Mouse (Mus musculus) Patski (cell line): Measurements from ENCODE around the gene Commd7. TPM values are rescaled to one million over a fixed set of nuclear protein-coding genes. Genes with fewer than 3 reads are reported as not detected.

Experiments
- ATAC-seq: fragments of 100-300 bp; one replicate; pipeline ENCODE4 v1.8.0; 2021
- CTCF ChIA-PET: fragments of 350-600 bp; sonication (Branson Sonifier 250); formaldehyde crosslinking; loops from one replicate; lab custom pipeline; 2022; ENCODE audit warnings: inconsistent platforms; lab: Charles Lee
- POLR2A ChIA-PET: fragments of 350-600 bp; sonication (Branson Sonifier 250); formaldehyde crosslinking; loops from one replicate; lab custom pipeline; 2022; ENCODE audit warnings: antibody characterized with exemption, inconsistent platforms; lab: Charles Lee
- DNase-seq: peaks from one replicate; pipeline ENCODE4 v3.0.0-alpha.2; 2011; ENCODE audit warnings: low read depth, low spot score
- H3K27me3 ChIP-seq: fragments of 371-371 bp; one replicate; pipeline ENCODE4 v1.5.1; 2021
- CTCF ChIP-seq: fragments of 100-300 bp; IDR thresholded peaks from one replicate; pipeline ENCODE4 v1.5.1; 2021
- in situ Hi-C: fragments of 300-500 bp; cut with MboI; formaldehyde crosslinking; loops from 3 replicates; pipeline ENCODE4 v1.11.1; 2018; ENCODE audit warnings: low pct_unique_long_range_greater_than_20kb, mixed read lengths
- polyA plus RNA-seq: library from polyadenylated mRNA; unstranded; gene quantifications from one replicate; pipeline ENCODE4 v1.2.3, GENCODE M21; 2021

Commd7 gene
- polyA plus RNA-seq, 1 experiment from 2014 or later, result 36.7 TPM

DNA sequence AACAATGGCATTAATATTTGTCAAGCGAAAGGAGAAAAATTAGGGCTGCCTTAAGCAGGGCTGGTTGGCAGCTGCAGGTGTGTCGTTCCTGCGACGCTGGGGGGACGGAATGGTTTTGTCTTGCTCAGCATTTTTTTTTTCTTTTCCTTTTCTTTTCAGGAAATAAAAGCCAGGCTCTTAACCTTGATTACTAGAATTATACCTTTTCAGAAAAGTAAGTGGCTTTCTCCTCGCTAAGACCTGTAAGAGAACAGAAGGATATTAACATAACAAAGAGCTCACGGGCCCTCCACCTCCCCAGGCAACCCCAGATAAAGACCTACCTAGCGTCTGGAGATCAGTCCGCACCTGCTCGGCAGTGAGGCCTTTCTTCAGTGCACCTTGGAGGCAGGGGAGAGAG is 10.1 kb downstream of the Commd7 start:
- no peaks in the 10 kb centered on the region for H3K27me3 ChIP-seq
- in situ Hi-C loops, result no loop called here
- no peak for TF ChIP-seq CTCF
- no peak for ATAC-seq
- POLR2A ChIA-PET, result no interaction called here
- no peak for DNase-seq
- CTCF ChIA-PET, result no interaction called here

DNA sequence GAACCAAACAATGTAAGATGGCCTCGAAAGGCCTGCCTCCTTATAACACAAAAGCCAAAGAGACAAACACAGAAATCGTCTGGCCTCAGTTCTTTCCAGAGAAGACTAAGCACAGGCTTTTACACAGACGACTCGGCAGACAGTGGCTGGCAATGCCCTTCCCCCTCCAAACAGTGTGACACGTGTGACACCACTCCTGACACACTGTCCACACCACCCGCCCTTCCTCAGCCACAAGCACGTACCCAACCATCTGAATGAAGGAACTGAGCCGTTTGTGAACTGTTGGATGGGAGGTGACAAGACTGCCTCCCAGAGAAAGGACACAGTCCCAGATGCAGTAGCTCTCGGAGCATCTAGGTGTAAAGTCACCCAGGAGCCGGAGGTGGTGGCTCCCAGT is 13.7 kb downstream of the Commd7 start:
- DNase-seq (no peak), ATAC-seq (no peak)
- no peak for TF ChIP-seq CTCF
- in situ Hi-C loops, result no loop called here
- CTCF ChIA-PET, result interaction anchor here (0.9 to 1.4 kb wide), 2 partner anchors 8 to 12 kb away, joined by 3 to 7 read pairs; no protein-coding TSS in a partner anchor
- H3K27me3 ChIP-seq, result no peaks in the 10 kb centered on the region
- POLR2A ChIA-PET, result interaction anchor here (1.8 kb wide), 1 partner anchor 13 kb away, joined by 5 read pairs; no protein-coding TSS in a partner anchor

DNA sequence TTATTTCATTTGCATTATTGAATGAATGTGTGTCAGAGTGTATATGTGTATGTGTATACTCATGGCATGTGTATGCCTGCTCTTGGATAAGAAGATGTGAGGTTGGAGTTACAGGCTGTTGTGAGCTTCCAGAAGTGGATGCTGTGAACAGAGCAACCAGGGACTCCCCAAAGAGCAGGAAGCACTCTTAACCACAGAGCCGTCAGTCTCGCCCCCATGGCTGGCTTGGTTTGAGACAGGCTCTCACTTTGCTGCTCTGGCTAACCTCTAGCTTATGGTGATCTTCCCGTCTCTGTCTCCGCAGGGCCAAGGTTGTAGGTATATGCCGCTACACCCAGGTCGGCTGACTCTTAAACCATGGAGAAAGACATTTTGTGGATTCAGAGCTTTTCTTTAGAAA is 14.1 kb downstream of the Commd7 start:
- no peaks in the 10 kb centered on the region for H3K27me3 ChIP-seq
- ATAC-seq (no peak), DNase-seq (no peak)
- ChIA-PET CTCF (interaction anchor here (0.9 to 1.4 kb wide), 2 partner anchors 8 to 11 kb away, joined by 3 to 7 read pairs; no protein-coding TSS in a partner anchor), POLR2A (interaction anchor here (1.8 kb wide), 1 partner anchor 13 kb away, joined by 5 read pairs; no protein-coding TSS in a partner anchor)
- in situ Hi-C loops, result no loop called here
- TF ChIP-seq CTCF, result no peak

DNA sequence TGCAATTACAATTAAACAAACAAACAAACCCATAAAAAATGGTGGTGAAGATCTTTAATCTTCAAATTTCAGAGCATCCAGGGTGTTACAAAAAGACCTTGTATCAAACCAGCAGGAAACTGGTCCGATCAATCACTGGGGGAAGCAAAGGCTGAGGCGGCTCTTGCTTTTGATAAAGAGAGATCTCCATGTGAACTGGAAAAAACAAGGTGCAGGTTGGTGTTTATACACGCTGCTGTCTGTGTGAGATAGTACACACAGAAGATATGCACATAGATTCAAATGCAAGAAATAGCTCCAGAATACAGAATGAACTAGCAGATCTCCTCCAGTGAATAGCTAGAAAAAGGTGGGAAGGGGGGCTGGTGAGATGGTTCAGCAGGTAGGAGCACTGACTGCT is 15.7 kb downstream of the Commd7 start:
- no peak for TF ChIP-seq CTCF
- in situ Hi-C loops, result no loop called here
- POLR2A ChIA-PET, result no interaction called here
- DNase-seq, result no peak
- CTCF ChIA-PET, result interaction anchor here (1.0 kb wide), 1 partner anchor 11 kb away, joined by 3 read pairs; no protein-coding TSS in a partner anchor
- no peak for ATAC-seq
- no peaks in the 10 kb centered on the region for H3K27me3 ChIP-seq

GRCm38 (mm10) chr2:153612594-153613281 is 19.8 kb downstream of the Commd7 start:
- H3K27me3 ChIP-seq, result no peaks in the 10 kb centered on the region
- ATAC-seq (no peak), DNase-seq (no peak)
- ChIA-PET POLR2A (no interaction called here), CTCF (no interaction called here)
- in situ Hi-C loops, result no loop called here
- no peak for TF ChIP-seq CTCF

DNA sequence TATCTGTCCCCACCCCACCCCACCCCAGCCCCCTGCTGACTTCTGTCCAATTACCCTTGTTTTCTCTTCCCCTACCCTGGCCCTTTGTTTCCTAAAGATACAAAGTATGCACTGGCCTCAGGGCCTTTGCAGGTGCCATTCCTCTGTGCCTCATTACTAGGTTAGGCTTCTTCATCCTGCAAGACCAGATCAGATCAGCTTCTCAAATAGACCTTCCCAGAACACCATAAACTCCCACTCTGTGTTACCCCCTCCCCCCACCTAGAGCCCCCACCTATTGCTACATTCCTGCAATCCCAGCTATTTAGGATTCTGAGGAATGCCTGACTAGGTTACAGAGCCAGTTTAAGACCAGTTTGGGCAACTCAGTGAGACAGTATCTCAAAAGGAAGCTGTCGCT is 20.8 kb downstream of the Commd7 start:
- ChIA-PET POLR2A (interaction anchor here (0.8 kb wide), 1 partner anchor 21 kb away, joined by 3 read pairs; the partner anchor contains the start of gene Commd7), CTCF (no interaction called here)
- DNase-seq (no peak), ATAC-seq (no peak)
- TF ChIP-seq CTCF, result no peak
- H3K27me3 ChIP-seq, result no peaks in the 10 kb centered on the region
- in situ Hi-C loops, result no loop called here

- TF ChIP-seq CTCF, result no peak
- ATAC-seq, result no peak
Measured at GRCm38 (mm10) chr2:153611241-153611630, 21.3 kb downstream of the Commd7 start.

DNA sequence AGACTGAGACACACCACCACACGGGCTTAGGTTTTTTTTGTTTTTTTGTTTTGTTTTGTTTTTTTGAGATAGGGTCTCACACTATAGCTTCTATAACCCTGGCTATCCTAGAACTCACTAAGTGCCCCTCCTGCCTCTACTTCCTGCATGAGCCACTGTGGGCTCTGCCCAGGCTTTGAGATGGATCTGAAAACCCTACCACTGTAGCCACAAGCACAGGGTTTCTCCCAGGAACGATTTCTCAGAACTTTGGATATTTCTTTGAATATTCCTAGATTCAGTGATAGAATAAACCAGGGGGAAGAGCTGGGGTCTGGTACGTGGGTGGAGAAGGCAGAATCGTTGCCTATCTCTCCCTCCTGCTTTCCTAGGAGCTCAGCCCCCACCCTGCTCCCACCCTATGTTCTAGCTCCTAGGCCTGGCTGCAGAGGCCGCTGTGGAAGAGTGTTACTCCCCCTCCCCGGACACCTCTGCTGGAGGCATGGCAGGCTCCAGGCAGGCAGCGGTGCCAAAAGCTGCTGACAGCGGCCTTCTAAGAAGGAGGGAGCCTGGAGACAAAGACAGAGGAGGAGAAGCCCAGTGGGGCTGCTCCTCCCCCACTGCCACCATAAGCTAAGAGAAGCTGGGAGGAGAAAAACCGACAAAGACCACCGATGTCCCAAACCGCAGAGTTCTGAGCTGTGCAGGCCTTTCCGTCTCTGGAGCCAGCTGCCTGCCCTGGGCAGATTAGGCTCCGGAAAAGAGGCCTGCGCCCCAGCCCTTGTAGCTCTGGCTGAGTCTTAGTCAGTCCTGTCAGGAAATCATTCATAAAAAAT is 21.9 kb downstream of the Commd7 start:
- H3K27me3 ChIP-seq, result no peaks in the 10 kb centered on the region
- in situ Hi-C loops, result no loop called here
- ChIA-PET POLR2A (interaction anchor here (0.6 kb wide), 1 partner anchor 22 kb away, joined by 3 read pairs; the partner anchor contains the start of gene Commd7), CTCF (interaction anchor here (1.2 to 1.7 kb wide), 3 partner anchors 8 to 16 kb away, joined by 4 to 7 read pairs (median 7); no protein-coding TSS in a partner anchor)
- no peak for ATAC-seq
- TF ChIP-seq CTCF, result no peak
- no peak for DNase-seq

More at GRCm38 (mm10) chr2:153611241-153611630, 21.3 kb downstream of the Commd7 start:
- in situ Hi-C loops, result no loop called here
- H3K27me3 ChIP-seq, result no peaks in the 10 kb centered on the region
- POLR2A ChIA-PET, result interaction anchor here (0.6 to 0.8 kb wide), 2 partner anchors 21 to 22 kb away, joined by 3 read pairs; partner anchors contain the start of gene Commd7
- CTCF ChIA-PET, result interaction anchor here (1.7 kb wide), 2 partner anchors 8 to 11 kb away, joined by 7 read pairs; no protein-coding TSS in a partner anchor
- no peak for DNase-seq

GRCm38 (mm10) chr2:153609548-153609947 is 23.0 kb downstream of the Commd7 start:
- in situ Hi-C loops, result no loop called here
- TF ChIP-seq CTCF, result peak; percentile 86
- peak; percentile 75 for ATAC-seq
- DNase-seq, result no peak
- ChIA-PET CTCF (interaction anchor here (1.7 kb wide), 2 partner anchors 9 kb away, joined by 7 read pairs; no protein-coding TSS in a partner anchor), POLR2A (no interaction called here)
- no peaks in the 10 kb centered on the region for H3K27me3 ChIP-seq

DNA sequence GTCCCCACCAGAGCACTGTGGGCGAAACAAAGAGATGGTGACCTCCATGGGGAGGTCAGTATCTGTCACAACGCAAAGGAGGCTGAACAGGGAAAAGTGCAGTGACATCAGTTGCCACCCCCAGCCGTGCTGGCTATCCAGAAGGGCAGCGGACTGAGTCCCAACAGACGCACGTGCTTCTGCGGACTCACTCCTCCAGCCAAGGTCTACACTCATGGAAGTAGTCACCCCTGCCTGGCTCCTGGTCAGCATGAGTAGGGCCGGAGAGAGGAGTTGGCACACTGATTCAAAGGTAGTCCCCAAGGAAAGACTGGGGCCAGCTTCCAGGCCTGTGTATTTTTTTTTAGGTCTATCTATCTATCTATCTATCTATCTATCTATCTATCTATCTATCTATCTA is 23.5 kb downstream of the Commd7 start:
- no peak for DNase-seq
- no peaks in the 10 kb centered on the region for H3K27me3 ChIP-seq
- TF ChIP-seq CTCF, result no peak
- ChIA-PET CTCF (interaction anchor here (1.1 kb wide), 1 partner anchor 23 kb away, joined by 3 read pairs; no protein-coding TSS in a partner anchor), POLR2A (no interaction called here)
- in situ Hi-C loops, result no loop called here
- no peak for ATAC-seq
